In genomic region chr11:98905033-98905432, GRCm38 (mm10) we compare ENCODE assay signal across 12 mouse cellular contexts. TPM values are rescaled to one million over a fixed set of nuclear protein-coding genes. Genes with fewer than 3 reads are reported as not detected.
A peak's percentile ranks its signal among the peaks of the same experiment; 100 is the strongest.
DNase-seq lines count a peak whose midpoint lies in the region; ATAC-seq and TF ChIP-seq lines count a peak whose summit lies in the region.
"Had no signal": no experiment of that assay in that cellular context is flagged by ENCODE, and none has a peak within 500 bp of the region (broad histone marks: within the 10 kb centered on the region; RNA-seq: fewer than 3 reads in every experiment).

No protein-coding gene starts in this region.

- no peaks in the 10 kb centered on the region for H3K9me3 ChIP-seq in intestine, embryonic 15.5 days
- no peaks in the 10 kb centered on the region for H3K9me3 ChIP-seq in liver, embryonic 16.5 days (replicated peaks; ENCODE audit: control insufficient read depth, low read length)
- no peaks in the 10 kb centered on the region for H3K9me3 ChIP-seq in stomach, embryonic 16.5 days (replicated peaks; ENCODE audit: control insufficient read depth, low read length)
- H3K9me3 ChIP-seq in hindbrain, embryonic 12.5 days (replicated peaks) = no peaks in the 10 kb centered on the region
- H3K9me3 ChIP-seq: limb, embryonic 15.5 days had no signal

- ATAC-seq in intestine, embryonic 15.5 days = peak; percentile 82
- ATAC-seq in liver, embryonic 16.5 days (ENCODE audit: low read depth) = peak; percentile 55
- ATAC-seq in stomach, embryonic 16.5 days (ENCODE audit: insufficient read depth, low FRiP score) = peak; percentile 75
- ATAC-seq in hindbrain, embryonic 12.5 days (ENCODE audit: low FRiP score) = no peak
- ATAC-seq: hindbrain, embryonic 16.5 days had no signal

- H3K27ac ChIP-seq in intestine, embryonic 15.5 days = peak overlapping the region; percentile 74
- peak overlapping the region; percentile 96 for H3K27ac ChIP-seq in liver, embryonic 16.5 days (ENCODE audit: low read length)
- peak overlapping the region; percentile 92 for H3K27ac ChIP-seq in stomach, embryonic 16.5 days (ENCODE audit: low read length)
- no peak overlapping the region for H3K27ac ChIP-seq in hindbrain, embryonic 12.5 days

- H3K9ac ChIP-seq in intestine, embryonic 15.5 days = no peak overlapping the region
- H3K9ac ChIP-seq in liver, embryonic 16.5 days (ENCODE audit: low read depth, low read length) = peak overlapping the region; percentile 38
- no peak overlapping the region for H3K9ac ChIP-seq in stomach, embryonic 16.5 days (ENCODE audit: low read length)
- H3K9ac ChIP-seq in hindbrain, embryonic 12.5 days = no peak overlapping the region
- H3K9ac ChIP-seq: limb, embryonic 15.5 days had no signal

- WGBS in lung, adult 2 months = 43% methylated on average over 7 of the region's 7 CpGs
- WGBS in intestine, embryonic 15.5 days = 49% methylated on average over 7 of the region's 7 CpGs
- WGBS in liver, embryonic 16.5 days (ENCODE audit: insufficient replicate concordance) = 18% methylated on average over 7 of the region's 7 CpGs
- 50% methylated on average over 7 of the region's 7 CpGs for WGBS in stomach, embryonic 16.5 days
- WGBS in hindbrain, embryonic 12.5 days = 88% methylated on average over 7 of the region's 7 CpGs

- DNase-seq in lung, adult 18-20 months = peak; percentile 64 to 78
- no peak for DNase-seq in lung, adult 2 months
- DNase-seq in layer of hippocampus, adult 18-20 months (ENCODE audit: low spot score in 2 of 2) = no peak
- DNase-seq: adrenal gland, postnatal 10 days; cerebellum, adult 9-11 months; gastrocnemius, postnatal 14 days had no signal

- H3K27me3 ChIP-seq in intestine, embryonic 15.5 days (replicated peaks) = no peaks in the 10 kb centered on the region
- H3K27me3 ChIP-seq in liver, embryonic 16.5 days (ENCODE audit: control insufficient read depth, insufficient read depth, low read depth, low read length) = no peaks in the 10 kb centered on the region
- no peaks in the 10 kb centered on the region for H3K27me3 ChIP-seq in stomach, embryonic 16.5 days (ENCODE audit: control insufficient read depth, insufficient read depth, low read length)
- H3K27me3 ChIP-seq in hindbrain, embryonic 12.5 days = no peaks in the 10 kb centered on the region
- H3K27me3 ChIP-seq: limb, embryonic 15.5 days had no signal

- peak overlapping the region; percentile 33 for H3K4me2 ChIP-seq in intestine, embryonic 15.5 days (replicated peaks)
- H3K4me2 ChIP-seq in liver, embryonic 16.5 days (ENCODE audit: low read depth, low read length) = peak overlapping the region; percentile 44
- H3K4me2 ChIP-seq in stomach, embryonic 16.5 days (ENCODE audit: low read depth, low read length) = peak overlapping the region; percentile 18; the same call in 1 of the 2 replicates
- H3K4me2 ChIP-seq in hindbrain, embryonic 12.5 days (replicated peaks) = no peak overlapping the region
- H3K4me2 ChIP-seq: limb, embryonic 15.5 days had no signal

- TF ChIP-seq POLR2A in lung, adult 2 months (IDR thresholded peaks at IDR 0.05; ENCODE audit: borderline replicate concordance, extremely low read depth, low read depth, low read length) = no peak

- peaks cover 7% of the 10 kb centered on the region; the same call in 1 of the 2 replicates for H3K36me3 ChIP-seq in intestine, embryonic 15.5 days
- H3K36me3 ChIP-seq in liver, embryonic 16.5 days (ENCODE audit: control insufficient read depth, insufficient read depth) = peaks cover 7% of the 10 kb centered on the region; the same call in 1 of the 2 replicates
- H3K36me3 ChIP-seq in stomach, embryonic 16.5 days (ENCODE audit: control insufficient read depth, insufficient read depth, low read length) = 0 out of 2 replicates have a peak, but pooled peaks cover 5% of the 10 kb centered on the region
- peaks cover 27% of the 10 kb centered on the region for H3K36me3 ChIP-seq in hindbrain, embryonic 12.5 days

- H3K4me3 ChIP-seq in lung, adult 2 months (replicated peaks; ENCODE audit: extremely low read depth, low read depth, low read length) = no peak overlapping the region
- H3K4me3 ChIP-seq in intestine, embryonic 15.5 days (replicated peaks) = no peak overlapping the region
- H3K4me3 ChIP-seq in liver, embryonic 16.5 days (ENCODE audit: low read depth, low read length) = peak overlapping the region; percentile 7; the same call in 1 of the 2 replicates
- no peak overlapping the region for H3K4me3 ChIP-seq in stomach, embryonic 16.5 days (replicated peaks; ENCODE audit: low read length)
- H3K4me3 ChIP-seq in hindbrain, embryonic 12.5 days = no peak overlapping the region
- H3K4me3 ChIP-seq: limb, embryonic 15.5 days had no signal

- TF ChIP-seq CTCF in lung, adult 2 months (IDR thresholded peaks at IDR 0.05; ENCODE audit: insufficient read depth, low read length) = no peak

- peaks cover 9% of the 10 kb centered on the region for H3K4me1 ChIP-seq in lung, adult 2 months (ENCODE audit: control insufficient read depth, insufficient read depth, low read length)
- peaks cover 22% of the 10 kb centered on the region for H3K4me1 ChIP-seq in intestine, embryonic 15.5 days (replicated peaks)
- H3K4me1 ChIP-seq in liver, embryonic 16.5 days (ENCODE audit: control insufficient read depth, low read depth, low read length) = peaks cover 66% of the 10 kb centered on the region
- H3K4me1 ChIP-seq in stomach, embryonic 16.5 days (ENCODE audit: control insufficient read depth, insufficient read depth, low read length) = peaks cover 39% of the 10 kb centered on the region
- peaks cover 32% of the 10 kb centered on the region for H3K4me1 ChIP-seq in hindbrain, embryonic 12.5 days

RNA-seq across cellular contexts. Expression of gene Cdc6, which starts 2.6 kb away (rescaled TPM):
- 0.16 and 0.25 TPM in 2 replicates for polyA plus RNA-seq in lung, adult 2 months (2012; rRNA removed)
- polyA plus RNA-seq in intestine, embryonic 15.5 days (2015; fragmentation: Nextera tagmentation; extraction: Ambion mirVana) = 24.0 and 26.7 TPM in 2 replicates
- polyA plus RNA-seq in liver, embryonic 16.5 days (2015; fragmentation: Nextera tagmentation; extraction: Ambion mirVana) = 52.7 and 57.3 TPM in 2 replicates
- 26.9 and 28.1 TPM in 2 replicates for polyA plus RNA-seq in stomach, embryonic 16.5 days (2015; fragmentation: Nextera tagmentation; extraction: Ambion mirVana)
- total RNA-seq in layer of hippocampus, adult 18-20 months (2021) = under 1 TPM; 0.36 to 0.79 TPM
- polyA plus RNA-seq in hindbrain, embryonic 12.5 days (2016; fragmentation: Nextera tagmentation; extraction: Ambion mirVana) = 19.0 and 20.2 TPM in 2 replicates

RNA-seq across cellular contexts. Expression of gene Rara, which starts 22.6 kb away (rescaled TPM):
- polyA plus RNA-seq in lung, adult 2 months (2012; rRNA removed) = 59.0 and 62.2 TPM in 2 replicates
- polyA plus RNA-seq in intestine, embryonic 15.5 days (2015; fragmentation: Nextera tagmentation; extraction: Ambion mirVana) = 30.7 and 31.5 TPM in 2 replicates
- 4.2 and 5.4 TPM in 2 replicates for polyA plus RNA-seq in liver, embryonic 16.5 days (2015; fragmentation: Nextera tagmentation; extraction: Ambion mirVana)
- polyA plus RNA-seq in stomach, embryonic 16.5 days (2015; fragmentation: Nextera tagmentation; extraction: Ambion mirVana) = 28.8 and 30.1 TPM in 2 replicates
- total RNA-seq in layer of hippocampus, adult 18-20 months (2021) = 10 to 100 TPM; 18.3 to 26.6 TPM
- polyA plus RNA-seq in hindbrain, embryonic 12.5 days (2016; fragmentation: Nextera tagmentation; extraction: Ambion mirVana) = 38.6 and 46.9 TPM in 2 replicates

RNA-seq across cellular contexts. Expression of gene Wipf2, which starts 41.6 kb away (rescaled TPM):
- 10.1 and 14.0 TPM in 2 replicates for polyA plus RNA-seq in lung, adult 2 months (2012; rRNA removed)
- polyA plus RNA-seq in intestine, embryonic 15.5 days (2015; fragmentation: Nextera tagmentation; extraction: Ambion mirVana) = 3.7 and 4.2 TPM in 2 replicates
- 1.2 and 1.6 TPM in 2 replicates for polyA plus RNA-seq in liver, embryonic 16.5 days (2015; fragmentation: Nextera tagmentation; extraction: Ambion mirVana)
- 5.0 and 5.3 TPM in 2 replicates for polyA plus RNA-seq in stomach, embryonic 16.5 days (2015; fragmentation: Nextera tagmentation; extraction: Ambion mirVana)
- 10 to 100 TPM; 75.9 to 80.7 TPM for total RNA-seq in layer of hippocampus, adult 18-20 months (2021)
- 4.7 and 5.0 TPM in 2 replicates for polyA plus RNA-seq in hindbrain, embryonic 12.5 days (2016; fragmentation: Nextera tagmentation; extraction: Ambion mirVana)

Comparison
In these comparisons a context has a peak if more than half of its experiments do, and no peak if none do; other contexts are left out.
1. DNase-seq: peak in lung, adult 18-20 months (2 of 2); none in lung, adult 2 months (single experiment) and layer of hippocampus, adult 18-20 months (0 of 2).
2. RNA of gene Cdc6, which starts 2.6 kb away (polyA plus RNA-seq): 52.7 to 57.3 TPM in liver, embryonic 16.5 days, 26.9 to 28.1 TPM in stomach, embryonic 16.5 days, 24.0 to 26.7 TPM in intestine, embryonic 15.5 days and 19.0 to 20.2 TPM in hindbrain, embryonic 12.5 days; 0.16 to 0.25 TPM in lung, adult 2 months; every median in the first group is over 10 times any median in the second.